Mouse (Mus musculus) adrenal gland, postnatal 25 days (tissue): Measurements from ENCODE around the gene Klf6. TPM values are rescaled to one million over a fixed set of nuclear protein-coding genes. Genes with fewer than 3 reads are reported as not detected.

Experiments
- DNase-seq: peaks from one replicate; pipeline ENCODE4 v3.0.0; 2021; ENCODE audit warnings: mixed read lengths
- total RNA-seq: library from RNA; stranded (reverse); gene quantifications from 2 replicates; pipeline ENCODE4 v1.2.3, GENCODE M21; 2021

Klf6 gene
- total RNA-seq, 1 experiment from 2014 or later, result 30.6 TPM

GRCm38 (mm10) chr13:5863408-5863891 is 2.2 kb downstream of the Klf6 start:
- DNase-seq, result peak; percentile 5

GRCm38 (mm10) chr13:5864265-5865097 is 3.2 kb downstream of the Klf6 start:
- no peak for DNase-seq

GRCm38 (mm10) chr13:5865098-5865415 is 3.8 kb downstream of the Klf6 start:
- no peak for DNase-seq

GRCm38 (mm10) chr13:5866091-5866490 is 4.8 kb downstream of the Klf6 start:
- peak; percentile 8 for DNase-seq

GRCm38 (mm10) chr13:5866532-5866931 is 5.2 kb downstream of the Klf6 start:
- DNase-seq, result no peak

- no peak for DNase-seq
These were observed 7.1 kb downstream of the Klf6 start for GRCm38 (mm10) chr13:5868376-5868775.

GRCm38 (mm10) chr13:5869433-5869832 is 8.2 kb downstream of the Klf6 start:
- DNase-seq, result no peak

GRCm38 (mm10) chr13:5869842-5870241 is 8.6 kb downstream of the Klf6 start:
- no peak for DNase-seq

GRCm38 (mm10) chr13:5870382-5871272 is 9.3 kb downstream of the Klf6 start:
- peak; percentile 63 for DNase-seq

- DNase-seq, result no peak
These were observed 10.1 kb downstream of the Klf6 start for GRCm38 (mm10) chr13:5871414-5871813.

- no peak for DNase-seq
These were observed 12.4 kb downstream of the Klf6 start for GRCm38 (mm10) chr13:5873681-5874080.

- DNase-seq, result no peak
These were observed 14.2 kb downstream of the Klf6 start for GRCm38 (mm10) chr13:5875478-5875877.

- DNase-seq, result no peak
These were observed 17.5 kb downstream of the Klf6 start for GRCm38 (mm10) chr13:5878748-5879147.

- no peak for DNase-seq
These were observed 25.5 kb downstream of the Klf6 start for GRCm38 (mm10) chr13:5886810-5887209.

GRCm38 (mm10) chr13:5888164-5888563 is 26.9 kb downstream of the Klf6 start:
- DNase-seq, result no peak

- no peak for DNase-seq
These were observed 27.4 kb downstream of the Klf6 start for GRCm38 (mm10) chr13:5888731-5889130.

GRCm38 (mm10) chr13:5890035-5890434 is 28.8 kb downstream of the Klf6 start:
- DNase-seq, result no peak

GRCm38 (mm10) chr13:5892684-5893447 is 31.6 kb downstream of the Klf6 start:
- DNase-seq, result no peak

- DNase-seq, result no peak
These were observed 33.6 kb downstream of the Klf6 start for GRCm38 (mm10) chr13:5894910-5895309.

- DNase-seq, result no peak
These were observed 34.6 kb downstream of the Klf6 start for GRCm38 (mm10) chr13:5895851-5896250.

GRCm38 (mm10) chr13:5897176-5897959 is 36.1 kb downstream of the Klf6 start:
- no peak for DNase-seq

- no peak for DNase-seq
These were observed 37.7 kb downstream of the Klf6 start for GRCm38 (mm10) chr13:5899021-5899420.
